Mouse (Mus musculus): ENCODE measurements around the gene Spint2.

- TF ChIP-seq CTCF (IDR thresholded peaks at IDR 0.05; ENCODE audit: extremely low read depth, insufficient read depth, insufficient read length, insufficient replicate concordance): no peak
- no peak for TF ChIP-seq POLR2A (IDR thresholded peaks at IDR 0.05; ENCODE audit: low read depth, low read length)
These were observed 5.0 kb downstream of the Spint2 start for GRCm38 (mm10) chr7:29276715-29277114.
